Mouse (Mus musculus) heart, adult 2 months (tissue): ENCODE results near the gene Klk13.

Source experiments
- CTCF ChIP-seq: fragments of 200-600 bp; IDR thresholded peaks from 2 replicates; pipeline ENCODE4 v1.8.1; 2022; ENCODE audit warnings: antibody characterized with exemption, mild to moderate bottlenecking, moderate library complexity
- EP300 ChIP-seq: fragments of 200-500 bp; IDR thresholded peaks from 2 replicates; pipeline ENCODE4 v1.6.1; 2011; ENCODE audit warnings: low read depth, low read length, control low read depth; ENCODE audit not compliant: insufficient read depth

GRCm38 (mm10) chr7:43776506-43776905, 64.1 kb downstream of the Klk13 start:
- TF ChIP-seq EP300 (no peak), CTCF (no peak)
